Mouse (Mus musculus) stomach, embryonic 14.5 days (tissue): ENCODE results near the gene 4930564D02Rik. TPM values are rescaled to one million over a fixed set of nuclear protein-coding genes. Genes with fewer than 3 reads are reported as not detected.

ENCODE experiments used
- ATAC-seq: fragments of 200-750 bp; cut with Nextera tagmentation; 2 replicates; pipeline ENCODE4 v1.8.0; 2017; ENCODE audit warnings: low read depth, moderate TSS enrichment; ENCODE audit not compliant: insufficient number of reproducible peaks, insufficient read depth, low FRiP score
- H3K27ac ChIP-seq: fragments of 300-500 bp; sonication (generic); 2 replicates; pipeline ENCODE4 v1.5.1; 2014; ENCODE audit warnings: mild to moderate bottlenecking, low read length, moderate library complexity, mixed read lengths
- H3K27me3 ChIP-seq: fragments of 300-500 bp; sonication (generic); 2 replicates; pipeline ENCODE4 v1.6.1; 2014; ENCODE audit warnings: low read length, control low read depth, mixed read lengths; ENCODE audit not compliant: control insufficient read depth, insufficient read depth
- H3K36me3 ChIP-seq: fragments of 300-500 bp; sonication (generic); 2 replicates; pipeline ENCODE4 v1.6.1; 2014; ENCODE audit warnings: mild to moderate bottlenecking, control low read depth, low read length, moderate library complexity, mixed read lengths; ENCODE audit not compliant: control insufficient read depth, insufficient read depth
- H3K4me1 ChIP-seq: fragments of 300-500 bp; sonication (generic); 2 replicates; pipeline ENCODE4 v1.6.1; 2014; ENCODE audit warnings: low read length, control low read depth, mixed read lengths; ENCODE audit not compliant: control insufficient read depth, insufficient read depth
- H3K4me2 ChIP-seq: fragments of 300-500 bp; sonication (generic); replicated peaks from 2 replicates; pipeline ENCODE4 v1.6.1; 2014; ENCODE audit warnings: low read depth, low read length, control low read depth
- H3K4me3 ChIP-seq: fragments of 300-500 bp; sonication (generic); 2 replicates; pipeline ENCODE4 v1.5.1; 2014; ENCODE audit warnings: low read depth, low read length, control low read depth
- H3K9ac ChIP-seq: fragments of 300-500 bp; sonication (generic); replicated peaks from 2 replicates; pipeline ENCODE4 v1.6.1; 2014; ENCODE audit warnings: low read depth, mild to moderate bottlenecking, control low read depth, low read length, moderate library complexity, mixed read lengths
- H3K9me3 ChIP-seq: fragments of 300-500 bp; sonication (generic); 2 replicates; pipeline ENCODE4 v1.6.1; 2016; ENCODE audit warnings: low read depth, low read length, control low read depth; ENCODE audit not compliant: control insufficient read depth
- WGBS: fragments of 180-500 bp; shearing (Covaris S2); extraction: QIAGEN DNeasy Blood & Tissue Kit; methylation state at CpG from one replicate; pipeline ENCODE4 v1.1.7; 2014; 5-methylcytosine and 5-hydroxymethylcytosine counted together
- polyA plus RNA-seq: library from polyadenylated mRNA; unstranded; fragments of >200 nt; fragmentation: Nextera tagmentation; extraction: Ambion mirVana; gene quantifications from 2 replicates; pipeline ENCODE4 v1.2.1, GENCODE M21; 2014

Gene 4930564D02Rik
- polyA plus RNA-seq, 1 experiment from 2014 or later, result not detected

GRCm38 (mm10) chr3:105100270-105100589 is 33.6 kb downstream of the 4930564D02Rik start:
- no peak for ATAC-seq
- Histone ChIP-seq H3K4me3 (no peak overlapping the region), H3K4me2 (no peak overlapping the region), H3K27me3 (no peaks in the 10 kb centered on the region), H3K27ac (no peak overlapping the region), H3K4me1 (no peaks in the 10 kb centered on the region), H3K36me3 (no peaks in the 10 kb centered on the region), H3K9ac (no peak overlapping the region), H3K9me3 (no peaks in the 10 kb centered on the region)
- 71% methylated on average over 4 of the region's 4 CpGs for WGBS

GRCm38 (mm10) chr3:105105827-105106226 is 39.2 kb downstream of the 4930564D02Rik start:
- no peaks in the 10 kb centered on the region for H3K4me1 ChIP-seq
- no peaks in the 10 kb centered on the region for H3K36me3 ChIP-seq
- no peaks in the 10 kb centered on the region for H3K27me3 ChIP-seq
- H3K9ac ChIP-seq, result no peak overlapping the region
- no peak overlapping the region for H3K4me3 ChIP-seq
- H3K9me3 ChIP-seq, result no peaks in the 10 kb centered on the region
- H3K27ac ChIP-seq, result no peak overlapping the region
- WGBS, result 79% methylated on average over 4 of the region's 4 CpGs
- H3K4me2 ChIP-seq, result no peak overlapping the region
- no peak for ATAC-seq

- Histone ChIP-seq H3K27me3 (no peaks in the 10 kb centered on the region), H3K4me3 (no peak overlapping the region), H3K27ac (peak overlapping the region; percentile 11; the same call in 1 of the 2 replicates), H3K4me2 (no peak overlapping the region), H3K36me3 (no peaks in the 10 kb centered on the region), H3K9ac (no peak overlapping the region), H3K4me1 (no peaks in the 10 kb centered on the region), H3K9me3 (no peaks in the 10 kb centered on the region)
- ATAC-seq, result no peak
- WGBS, result 72% methylated on average over 4 of the region's 4 CpGs
These were observed 47.2 kb downstream of the 4930564D02Rik start for GRCm38 (mm10) chr3:105113859-105114258.

- H3K9ac ChIP-seq, result no peak overlapping the region
- ATAC-seq, result peak; percentile 71
- no peaks in the 10 kb centered on the region for H3K4me1 ChIP-seq
- no peak overlapping the region for H3K4me3 ChIP-seq
- no peaks in the 10 kb centered on the region for H3K27me3 ChIP-seq
- H3K36me3 ChIP-seq, result no peaks in the 10 kb centered on the region
- no peaks in the 10 kb centered on the region for H3K9me3 ChIP-seq
- H3K27ac ChIP-seq, result no peak overlapping the region; the same call in 1 of the 2 replicates
- 25% methylated on average over 2 of the region's 2 CpGs for WGBS
- no peak overlapping the region for H3K4me2 ChIP-seq
These were observed 47.6 kb downstream of the 4930564D02Rik start for GRCm38 (mm10) chr3:105114269-105114668.

GRCm38 (mm10) chr3:105116596-105116995 is 50.0 kb downstream of the 4930564D02Rik start:
- Histone ChIP-seq H3K4me2 (no peak overlapping the region), H3K36me3 (no peaks in the 10 kb centered on the region), H3K27ac (peak overlapping the region; percentile 44; the same call in 1 of the 2 replicates), H3K4me3 (no peak overlapping the region), H3K9me3 (no peaks in the 10 kb centered on the region), H3K4me1 (no peaks in the 10 kb centered on the region), H3K9ac (no peak overlapping the region), H3K27me3 (no peaks in the 10 kb centered on the region)
- no peak for ATAC-seq
- WGBS, result 91% methylated on average over 4 of the region's 4 CpGs

- Histone ChIP-seq H3K4me1 (peaks cover 4% of the 10 kb centered on the region; the same call in 1 of the 2 replicates), H3K27me3 (no peaks in the 10 kb centered on the region), H3K4me3 (no peak overlapping the region), H3K9ac (no peak overlapping the region), H3K27ac (no peak overlapping the region), H3K4me2 (no peak overlapping the region), H3K9me3 (no peaks in the 10 kb centered on the region), H3K36me3 (no peaks in the 10 kb centered on the region)
- no peak for ATAC-seq
- WGBS, result 79% methylated on average over 3 of the region's 3 CpGs
These were observed 57.1 kb downstream of the 4930564D02Rik start for GRCm38 (mm10) chr3:105123776-105124175.

GRCm38 (mm10) chr3:105127881-105128280 is 61.2 kb downstream of the 4930564D02Rik start:
- 45% methylated on average over 7 of the region's 7 CpGs for WGBS
- H3K4me1 ChIP-seq, result peaks cover 4% of the 10 kb centered on the region; the same call in 1 of the 2 replicates
- peak; percentile 35; the same call in 1 of the 2 replicates for ATAC-seq
- H3K27me3 ChIP-seq, result no peaks in the 10 kb centered on the region
- no peaks in the 10 kb centered on the region for H3K9me3 ChIP-seq
- no peak overlapping the region for H3K9ac ChIP-seq
- no peak overlapping the region for H3K4me2 ChIP-seq
- no peak overlapping the region for H3K4me3 ChIP-seq
- H3K36me3 ChIP-seq, result no peaks in the 10 kb centered on the region
- H3K27ac ChIP-seq, result peak overlapping the region; percentile 87

Other genes with a start within 250 kb of the 4930564D02Rik start
- gene Mov10, start 248.3 kb upstream of the 4930564D02Rik start, polyA plus RNA-seq, result 68.6 and 74.7 TPM in 2 replicates
- 34.5 and 50.6 TPM in 2 replicates for gene St7l, start 202.8 kb upstream of the 4930564D02Rik start, polyA plus RNA-seq
- gene Capza1, start 202.3 kb upstream of the 4930564D02Rik start, polyA plus RNA-seq, result 196 and 202 TPM in 2 replicates
- gene Wnt2b, start 104.9 kb upstream of the 4930564D02Rik start, polyA plus RNA-seq, result 4.1 and 4.5 TPM in 2 replicates
- gene Cttnbp2nl, start 13.7 kb upstream of the 4930564D02Rik start, polyA plus RNA-seq, result 24.3 and 24.8 TPM in 2 replicates